Mouse (Mus musculus): ENCODE data around the gene 1700129C05Rik.

Gene 1700129C05Rik

GRCm38 (mm10) chr14:59142793-59143192 is at the start of gene 1700129C05Rik:
Gene 1700129C05Rik (minus strand): TSS chr14:59142893.
- WGBS = 97% methylated on average over 4 of the region's 4 CpGs

DNA sequence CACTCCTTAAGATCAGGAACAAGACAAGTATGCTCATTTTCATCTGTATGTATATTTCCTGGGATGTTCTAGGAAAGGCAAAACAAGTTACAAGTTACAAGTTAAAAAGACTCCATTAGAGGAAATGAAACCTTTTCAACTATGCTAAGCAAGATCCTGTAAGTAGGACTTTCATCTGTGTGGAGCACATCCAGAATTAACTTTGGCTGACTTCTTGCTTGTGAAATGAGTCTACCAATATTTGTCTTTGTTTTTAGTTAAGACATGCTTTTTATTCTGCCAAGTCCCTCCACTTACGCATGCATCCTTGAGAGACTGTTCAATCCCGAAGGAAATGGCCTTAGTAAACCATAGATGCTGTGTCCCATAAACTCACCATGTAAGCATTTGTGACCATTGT is 43.4 kb upstream of the 1700129C05Rik start:
- WGBS = 80% methylated on average over 2 of the region's 2 CpGs

DNA sequence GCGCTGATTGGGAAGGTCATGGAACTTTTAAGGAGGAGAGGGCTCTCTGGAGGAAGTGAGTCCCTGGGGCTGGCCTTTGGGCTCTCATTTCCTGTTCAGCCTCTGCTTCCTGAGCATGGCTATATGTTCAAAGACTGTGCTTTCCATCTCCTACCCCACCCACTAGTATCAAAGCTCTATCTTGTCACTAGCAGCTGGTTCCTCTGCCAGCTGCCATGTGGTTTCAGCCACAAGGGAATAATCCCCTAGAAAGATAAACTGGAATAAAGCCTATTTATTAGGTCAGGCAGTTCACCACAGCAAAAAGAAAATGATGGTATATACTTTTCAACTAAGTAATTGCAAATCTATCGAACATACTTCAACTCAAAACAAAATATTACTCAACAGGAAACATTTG is 40.0 kb upstream of the 1700129C05Rik start:
- 82% methylated on average over 2 of the region's 2 CpGs for WGBS

GRCm38 (mm10) chr14:59178649-59179048 is 36.0 kb upstream of the 1700129C05Rik start, which contains the start of gene Gm5142:
Gene Gm5142 (minus strand): TSS chr14:59178749.
- WGBS = 90% methylated on average over 3 of the region's 3 CpGs

- 79% methylated on average over 3 of the region's 3 CpGs for WGBS
Observed at GRCm38 (mm10) chr14:59157016-59157698, 14.5 kb upstream of the 1700129C05Rik start.

DNA sequence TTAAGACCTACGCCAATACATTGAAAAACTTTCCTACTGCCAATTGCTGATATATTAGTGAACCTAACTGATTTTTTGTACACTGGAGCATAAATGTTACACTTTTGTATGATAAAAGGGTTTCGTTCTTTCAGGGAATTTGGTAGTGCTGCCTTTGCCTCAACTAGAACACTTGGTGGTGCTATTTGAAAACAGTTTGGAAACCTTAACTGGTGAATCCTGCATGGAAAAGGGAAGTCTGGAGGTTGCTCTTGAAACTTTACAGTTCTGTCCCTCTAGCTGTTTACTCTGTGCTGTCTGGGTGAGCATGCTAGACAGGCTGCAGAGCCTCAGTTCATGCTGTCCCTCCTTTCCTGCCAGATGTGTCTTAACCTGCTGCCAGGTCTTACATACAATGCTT is 12.9 kb upstream of the 1700129C05Rik start:
- WGBS = 58% methylated on average over 2 of the region's 2 CpGs

DNA sequence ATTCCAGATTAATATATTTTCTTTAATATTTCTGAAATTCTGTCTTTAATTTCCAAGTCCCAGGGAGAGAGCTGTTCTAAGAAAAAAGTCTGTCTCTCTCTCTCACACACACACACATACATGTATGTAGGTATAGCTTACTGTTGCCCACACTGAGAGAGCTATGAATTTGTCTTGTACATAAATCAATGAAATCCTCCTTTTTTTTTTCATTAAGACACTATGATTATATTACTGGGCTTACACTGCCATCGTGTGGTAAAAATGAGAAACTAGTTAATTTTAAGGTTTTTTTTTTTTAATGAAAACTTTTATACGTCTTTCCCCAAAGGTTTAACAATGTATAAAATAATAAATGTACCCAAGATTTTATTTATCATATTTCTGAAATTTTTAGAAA is 28.4 kb downstream of the 1700129C05Rik start:
- WGBS = under 1% methylated on average over 2 of the region's 2 CpGs

DNA sequence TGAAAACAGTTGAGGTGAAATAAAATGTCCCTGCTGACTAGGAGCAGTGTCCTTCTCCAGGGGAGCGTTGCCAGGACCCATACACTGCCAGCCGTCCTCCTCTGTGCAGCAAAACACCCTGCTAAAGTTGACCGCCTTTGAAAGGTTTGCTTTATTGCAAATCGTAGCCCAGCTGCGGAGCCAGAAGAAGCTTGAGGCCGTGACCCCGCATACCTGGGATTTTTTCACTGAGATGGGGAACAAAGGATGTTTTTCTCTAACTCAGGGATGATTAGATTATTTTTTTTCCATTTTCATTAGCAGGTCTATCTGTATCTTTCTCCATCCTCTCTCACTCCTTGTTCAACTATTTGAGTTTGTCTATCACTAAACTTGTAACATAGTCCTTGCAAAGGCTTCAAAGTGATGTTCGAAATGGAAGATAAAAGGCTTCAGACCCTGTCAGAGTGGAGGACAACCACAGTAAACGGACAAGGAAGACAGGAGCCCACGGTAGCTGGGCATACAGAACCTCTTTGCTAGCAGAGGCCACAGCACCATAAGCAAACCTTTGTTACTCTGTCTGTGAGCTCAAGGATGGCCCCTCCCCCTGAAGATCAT is 38.6 kb downstream of the 1700129C05Rik start:
- WGBS = 64% methylated on average over 10 of the region's 10 CpGs

DNA sequence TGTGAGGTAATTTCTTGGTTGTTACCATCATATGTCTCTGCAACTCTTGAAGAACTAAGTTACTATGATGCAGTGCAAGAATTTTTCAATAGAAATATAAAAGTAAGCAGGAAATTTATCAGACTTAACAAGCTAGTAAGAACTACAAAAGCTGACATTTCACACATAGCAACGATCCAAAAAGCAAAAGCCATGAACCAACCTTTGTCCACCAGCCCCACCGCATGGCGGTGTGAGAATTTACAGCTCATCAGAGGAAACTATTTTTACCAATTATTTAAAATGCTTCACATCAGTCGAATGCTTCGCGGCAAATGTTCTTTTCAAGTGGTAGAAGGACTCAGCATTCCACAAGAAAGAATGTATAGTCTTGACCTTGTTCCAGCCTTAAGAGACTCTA is 58.3 kb downstream of the 1700129C05Rik start:
- 15% methylated on average over 6 of the region's 6 CpGs for WGBS
